Mouse (Mus musculus) skeletal muscle tissue, adult 2 months (tissue): ENCODE data around the gene Gm11127.
A peak's percentile ranks its signal among the peaks of the same experiment; 100 is the strongest.
"Not testable (repeated sequence)": the region's sequence is repeated elsewhere in the genome, so short reads cannot be mapped to it uniquely, and the experiment has no call there.

ENCODE experiments used
- DNase-seq: peaks from one replicate; pipeline ENCODE4 v3.0.0-alpha.2; 2012; ENCODE audit warnings: low read depth, low spot score

Gene Gm11127

DNA sequence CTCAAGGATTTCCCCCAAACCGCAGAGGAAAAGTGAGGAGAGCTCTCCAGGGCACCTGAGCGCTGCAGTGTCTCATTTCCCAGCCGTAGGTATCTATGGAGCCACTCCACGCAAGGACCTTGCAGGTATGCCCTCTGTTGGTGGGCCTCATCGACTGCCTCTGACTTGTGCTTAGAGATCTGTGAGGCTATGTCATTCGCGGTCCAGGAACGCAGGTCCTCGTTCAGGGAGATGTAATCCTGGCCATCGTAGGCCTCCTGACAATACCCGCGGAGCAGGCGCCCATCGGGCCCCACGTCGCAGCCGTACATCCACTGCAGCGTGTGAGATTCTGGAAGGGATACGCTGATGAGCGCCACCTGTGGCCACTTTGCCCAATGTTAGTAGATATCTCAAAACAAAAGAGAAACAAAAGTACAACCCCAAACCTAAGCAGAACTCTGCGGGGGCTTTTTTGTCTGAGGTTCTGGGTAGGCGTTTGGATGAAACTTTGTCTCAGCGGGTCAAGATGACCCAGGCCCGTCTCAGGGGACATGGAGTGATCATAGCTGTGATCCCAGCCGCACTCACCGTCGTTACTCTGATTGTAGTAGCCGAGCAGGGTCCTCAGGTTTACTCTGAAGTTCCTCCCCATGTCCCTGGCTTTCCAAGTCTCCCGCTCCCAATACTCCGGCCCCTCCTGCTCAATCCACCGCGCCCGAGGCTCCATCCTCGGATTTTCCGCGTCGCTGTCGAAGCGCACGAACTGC is 26.4 kb downstream of the Gm11127 start:
- not testable (repeated sequence) for DNase-seq

DNA sequence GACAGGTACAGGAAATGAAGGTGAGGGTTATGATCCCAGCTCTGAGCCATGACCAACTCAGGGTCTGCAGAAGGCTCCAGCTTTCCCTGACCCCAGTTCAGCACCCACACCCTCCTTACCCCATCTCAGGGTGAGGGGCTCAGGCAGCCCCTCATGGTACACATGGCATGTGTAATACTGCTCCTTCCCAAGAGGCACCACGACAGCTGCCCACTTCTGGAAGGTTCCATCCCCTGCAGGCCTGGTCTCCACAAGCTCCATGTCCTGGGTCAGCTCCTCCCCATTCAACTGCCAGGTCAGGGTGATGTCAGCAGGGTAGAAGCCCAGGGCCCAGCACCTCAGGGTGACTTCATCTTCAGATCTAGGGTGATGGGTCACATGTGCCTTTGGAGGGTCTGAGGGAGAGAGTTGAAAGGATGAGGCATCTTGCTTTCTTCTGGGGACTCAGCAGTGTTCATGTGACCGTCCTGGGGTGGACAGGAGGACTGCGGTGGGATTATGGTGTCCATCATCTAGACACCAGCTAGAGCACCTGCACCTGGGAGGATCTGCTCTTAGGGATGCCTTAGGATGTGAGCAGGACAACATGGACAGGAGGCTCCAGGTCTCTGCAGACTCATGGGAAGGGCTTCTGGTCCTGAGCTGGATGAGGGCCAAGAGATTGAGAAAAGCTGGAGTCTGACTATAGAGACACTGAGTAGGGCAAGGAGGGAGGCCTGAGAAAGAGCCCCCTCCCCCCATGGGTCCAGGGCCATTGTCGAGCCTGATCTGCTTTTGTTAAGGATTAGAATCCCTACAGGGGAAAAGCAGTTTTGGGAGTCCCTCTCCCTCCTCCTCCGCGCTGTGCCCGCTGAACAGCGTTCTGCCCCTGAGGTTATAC is 27.2 kb downstream of the Gm11127 start:
- DNase-seq: not testable (repeated sequence)

DNA sequence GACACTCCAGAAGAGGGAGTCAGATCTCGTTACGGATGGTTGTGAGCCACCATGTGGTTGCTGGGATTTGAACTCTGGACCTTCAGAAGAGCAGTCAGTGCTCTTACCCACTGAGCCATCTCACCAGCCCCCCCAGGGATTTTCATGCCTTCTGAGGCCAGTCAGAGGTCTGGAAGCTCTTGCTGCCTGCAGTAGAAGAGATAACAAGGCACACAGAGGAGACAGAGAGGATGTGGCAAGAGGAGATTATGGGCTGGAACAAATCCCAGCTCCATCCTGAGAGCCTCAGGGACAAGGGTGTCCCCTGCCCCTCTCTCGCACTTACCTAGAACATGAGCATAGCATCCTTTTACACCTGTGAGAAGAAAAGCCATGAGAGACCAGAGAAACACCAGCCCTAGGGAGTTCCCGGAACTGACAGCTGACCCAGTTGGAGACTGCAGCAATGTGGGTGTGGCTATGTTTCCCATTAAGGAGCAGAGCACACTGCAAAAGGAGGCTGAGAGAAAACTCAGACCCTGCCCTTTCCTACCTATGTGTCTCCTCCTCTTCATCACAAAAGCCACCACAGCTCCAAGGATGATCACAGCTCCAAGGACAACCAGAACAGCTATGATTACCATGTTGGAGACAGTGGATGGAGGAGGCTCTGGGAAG is 28.0 kb downstream of the Gm11127 start:
- not testable (repeated sequence) for DNase-seq

DNA sequence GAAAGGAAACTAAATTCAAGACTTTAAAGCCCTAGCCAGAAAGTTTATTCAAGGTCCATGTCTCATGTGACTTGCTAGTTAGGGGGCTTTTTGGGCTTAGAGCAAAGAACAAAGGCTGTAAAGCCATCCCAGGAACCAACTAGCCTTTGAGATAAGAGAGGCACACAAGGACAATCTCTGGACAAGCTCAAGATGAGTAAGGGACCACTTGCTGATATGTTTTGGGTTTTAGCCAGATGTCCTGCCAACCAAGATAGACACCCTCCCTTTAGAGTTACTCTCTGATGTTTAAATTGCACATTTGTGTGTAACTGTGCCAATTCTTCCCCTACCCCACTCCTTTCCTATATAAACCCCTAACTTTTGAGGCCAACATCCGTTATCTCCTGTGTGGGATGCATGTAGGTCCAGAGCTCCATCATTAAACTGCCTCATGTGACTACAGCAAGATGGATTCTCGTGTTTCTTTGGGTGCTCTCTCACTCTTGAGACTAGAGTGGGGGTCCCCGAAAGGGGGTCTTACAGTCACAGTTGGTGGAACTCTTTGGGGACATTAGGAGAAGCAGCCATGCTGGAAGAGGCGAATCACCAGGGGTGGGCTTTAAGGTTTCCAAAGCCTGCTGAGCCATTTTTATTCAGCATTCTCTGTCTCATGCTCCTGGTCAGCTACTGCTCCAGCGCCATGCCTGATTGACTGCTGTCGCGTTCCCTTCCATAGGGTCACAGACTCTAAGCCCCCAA is 29.1 kb downstream of the Gm11127 start:
- DNase-seq: no peak

DNA sequence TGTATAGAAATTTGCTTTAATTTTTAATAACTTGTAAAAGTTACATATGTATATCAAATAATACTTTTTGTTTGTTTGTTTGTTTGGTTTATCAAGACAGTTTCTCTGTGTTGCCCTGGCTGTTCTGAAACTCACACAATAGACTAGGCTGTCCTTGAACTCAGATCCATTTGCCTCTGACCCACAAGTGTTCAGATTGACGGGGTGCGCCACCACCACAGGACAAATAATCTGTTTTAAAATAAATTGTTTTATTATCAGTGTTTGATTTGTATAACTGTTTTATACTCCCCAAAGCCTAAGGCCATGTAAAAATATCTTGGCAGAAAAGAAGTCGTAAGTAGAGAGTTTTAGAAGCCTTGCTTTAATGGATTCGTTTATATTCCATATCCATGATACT is 30.5 kb downstream of the Gm11127 start:
- DNase-seq: no peak

DNA sequence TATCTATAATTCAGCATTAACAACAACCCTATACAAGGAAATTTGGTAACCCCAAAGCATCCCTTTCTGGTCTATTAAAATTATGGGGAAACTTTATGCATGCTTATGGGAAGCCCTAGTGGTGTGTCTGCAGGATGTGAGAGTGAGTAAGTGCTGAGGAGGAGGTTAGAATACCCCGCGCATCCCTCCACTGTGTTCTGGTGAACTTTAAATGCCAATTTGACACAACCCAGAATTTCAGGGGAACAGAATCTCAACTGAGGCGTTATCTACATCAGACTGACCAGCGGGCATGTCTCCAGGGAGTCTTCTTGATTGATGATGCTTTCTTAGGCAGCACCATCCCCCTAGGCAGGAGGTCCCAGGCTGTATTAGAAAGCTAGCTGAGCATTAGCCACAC is 32.3 kb downstream of the Gm11127 start:
- no peak for DNase-seq

DNA sequence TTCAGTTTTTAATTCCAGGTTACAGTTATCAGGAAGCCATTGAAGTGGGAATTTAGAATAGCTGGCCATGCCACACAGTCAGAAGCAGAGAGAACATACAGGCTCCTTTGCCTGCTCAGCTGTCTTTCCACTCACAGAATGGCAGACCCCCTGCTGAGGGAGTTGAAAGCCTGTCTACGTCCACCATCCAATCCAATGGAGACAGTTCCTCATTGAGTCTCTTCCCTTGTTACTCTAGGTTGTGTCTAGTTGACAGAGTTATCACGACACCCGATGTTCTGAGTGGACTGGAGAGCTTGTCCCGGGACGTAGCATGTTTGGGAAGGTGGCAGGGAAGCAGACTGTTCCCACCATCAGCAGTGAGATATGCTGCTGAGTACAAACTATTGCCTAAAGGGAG is 33.0 kb downstream of the Gm11127 start:
- DNase-seq: no peak

DNA sequence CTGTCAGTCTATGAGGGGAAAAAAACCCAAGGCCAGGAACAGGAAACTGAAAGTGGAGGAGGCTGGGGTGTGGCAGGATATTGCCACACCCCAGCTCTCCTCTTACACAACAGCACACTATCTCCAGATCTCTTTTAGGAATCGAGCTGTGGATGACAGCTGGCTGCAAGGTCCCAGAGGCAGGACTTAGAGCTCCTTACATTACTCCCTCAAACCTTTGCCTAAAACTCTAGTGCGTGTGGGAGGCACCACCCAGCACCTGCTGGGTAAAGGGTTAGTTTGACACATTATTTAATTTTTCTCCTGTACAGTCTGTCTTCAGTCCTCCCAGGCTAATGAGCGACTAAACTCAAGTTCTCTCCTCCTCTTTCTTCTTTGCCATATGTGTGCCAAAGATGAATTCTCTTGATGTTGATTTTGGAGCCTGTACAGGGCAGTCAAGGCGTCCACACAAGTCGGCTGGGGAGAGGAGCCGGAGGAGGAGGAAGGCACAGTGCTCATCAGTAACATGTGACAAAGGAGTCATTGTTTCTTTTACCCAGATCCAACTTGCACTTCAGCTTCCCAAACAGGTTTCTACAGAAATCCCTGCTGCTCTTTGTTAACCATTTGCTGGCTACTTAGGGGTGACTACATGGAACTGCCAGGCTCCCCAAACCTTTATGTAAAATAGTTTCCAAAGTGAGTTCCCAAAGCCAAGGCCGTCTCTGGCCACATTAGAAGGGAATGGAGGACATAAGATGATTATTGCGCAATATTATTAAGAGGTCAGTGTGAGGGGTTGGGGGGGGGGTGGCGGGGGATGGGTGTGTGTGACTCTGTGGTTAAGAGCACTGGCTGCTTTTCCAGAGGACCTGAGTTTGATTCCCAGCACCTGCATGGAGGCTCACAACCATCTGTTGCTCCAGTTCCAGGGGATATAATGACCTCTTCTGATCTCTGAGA is 34.2 kb downstream of the Gm11127 start:
- peak; percentile 45 for DNase-seq

DNA sequence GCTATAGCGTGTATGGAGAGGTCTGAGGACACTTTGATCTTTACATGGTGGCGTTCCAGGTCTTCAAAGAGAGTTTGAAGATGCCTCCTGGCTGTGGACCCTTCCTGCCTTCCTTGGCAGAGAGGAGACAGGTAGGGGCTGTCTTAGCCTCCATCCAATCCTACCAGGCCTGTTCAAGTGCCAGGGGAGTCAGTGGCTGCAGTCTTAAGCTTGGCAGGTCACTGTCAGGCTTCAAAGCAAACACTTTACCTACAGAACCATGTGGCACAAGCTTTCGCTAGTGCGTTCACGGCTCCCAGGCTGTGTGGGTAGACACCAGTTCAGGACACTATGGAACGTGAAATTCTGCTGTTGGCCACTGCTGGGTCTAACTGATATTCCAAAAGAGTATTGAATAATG is 35.2 kb downstream of the Gm11127 start:
- no peak for DNase-seq

DNA sequence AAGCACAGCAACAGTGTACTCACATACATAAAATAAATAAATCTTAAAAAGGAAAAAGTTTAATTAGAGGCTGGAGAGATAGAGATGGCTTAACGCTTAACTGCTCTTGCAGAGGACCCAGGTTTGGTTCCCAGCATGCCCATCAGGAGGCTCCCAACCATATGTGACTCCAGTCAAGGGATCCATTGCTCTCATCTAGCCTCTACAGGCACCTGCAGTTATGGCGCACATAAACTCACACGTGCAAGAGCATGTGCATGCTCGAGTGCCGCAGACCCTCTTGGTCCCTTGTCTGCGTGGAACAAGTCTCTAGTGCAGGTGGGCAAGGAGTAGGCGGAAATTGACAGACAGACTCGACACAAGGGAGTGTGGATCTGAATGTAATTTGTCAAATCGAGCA is 36.1 kb downstream of the Gm11127 start:
- DNase-seq: no peak

DNA sequence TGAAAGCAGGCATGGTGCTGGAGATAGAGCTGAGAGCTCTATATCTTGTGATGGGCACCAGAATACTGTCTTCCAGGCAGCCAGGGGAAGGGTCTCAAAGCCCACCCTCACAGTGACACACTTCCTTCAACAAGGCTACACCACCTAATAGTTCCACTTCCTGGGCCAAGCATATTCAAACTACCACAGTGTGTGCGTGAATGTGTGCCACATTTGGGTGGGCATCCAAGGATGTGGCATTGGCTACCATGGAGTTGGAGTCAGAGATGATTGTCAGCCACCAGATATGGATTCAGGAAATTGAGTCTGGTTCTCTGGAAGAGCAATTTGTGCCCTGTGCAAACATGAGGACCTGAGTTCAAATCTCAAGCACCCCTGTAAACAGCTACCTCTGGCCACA is 36.9 kb downstream of the Gm11127 start:
- no peak for DNase-seq

DNA sequence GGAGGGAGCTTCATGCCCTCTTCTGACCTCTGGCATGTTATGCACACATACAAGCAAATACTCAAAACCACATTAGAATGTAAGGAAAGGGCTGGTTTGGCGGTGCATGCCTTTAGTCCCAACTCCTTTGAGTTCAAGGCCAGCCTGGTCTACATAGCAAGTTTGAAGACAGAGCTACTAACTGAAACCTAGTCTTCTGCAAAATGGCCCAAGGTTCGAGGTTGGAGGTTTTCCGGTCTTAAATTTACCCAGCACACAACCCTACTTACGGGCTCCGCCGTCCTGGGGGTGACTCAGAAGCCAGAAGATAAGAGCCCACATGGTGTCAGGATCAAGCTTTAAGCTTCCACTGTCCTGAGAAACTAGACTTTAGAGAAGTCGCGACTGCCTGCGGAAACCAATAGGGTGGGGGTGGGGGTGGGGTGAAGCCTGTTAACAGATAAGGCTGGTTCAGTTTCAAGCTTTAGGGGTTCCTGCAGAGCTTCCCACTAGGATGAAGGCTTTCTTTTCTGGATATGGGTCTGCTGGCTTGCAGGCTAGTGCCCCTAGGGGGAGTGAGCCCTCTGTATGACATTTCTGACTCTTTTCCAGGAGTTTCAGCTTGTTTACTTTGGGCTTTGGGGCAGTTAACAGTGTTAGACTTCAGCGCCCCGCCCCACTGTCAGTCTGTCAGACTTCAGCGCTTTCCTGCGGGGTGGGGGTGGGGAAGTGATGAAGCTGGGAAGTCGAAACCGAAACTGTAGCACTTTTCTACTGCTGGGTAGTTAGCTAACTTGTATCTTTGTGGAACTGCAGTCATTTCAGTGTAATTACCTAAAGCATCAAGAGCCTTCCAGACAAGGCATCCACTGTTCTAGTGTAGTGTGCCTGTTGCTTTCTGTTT is 37.7 kb downstream of the Gm11127 start, which contains the start of gene H2-T24:
H2-T24 (minus strand) TSS at position 370 of the 883 bp plus-strand sequence.
- DNase-seq: peak; percentile 64

DNA sequence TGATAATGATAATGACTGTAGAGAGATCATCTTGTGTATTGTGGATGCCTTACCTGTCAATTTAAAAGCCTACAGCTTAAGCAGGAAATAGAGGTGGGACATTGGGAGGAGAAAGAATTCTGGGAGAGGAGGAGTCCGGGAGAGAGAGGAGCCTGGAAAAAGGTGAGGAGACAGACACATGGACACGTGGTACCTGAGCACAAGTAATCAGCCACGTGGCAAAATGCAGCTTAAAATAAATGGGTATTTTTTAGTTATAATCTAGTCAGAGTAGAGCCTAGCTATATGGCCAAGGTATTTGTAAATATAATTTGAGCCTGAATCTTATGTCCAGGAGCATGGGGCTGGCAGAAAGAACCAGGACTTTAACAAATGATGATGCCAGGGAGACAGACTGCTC is 38.7 kb downstream of the Gm11127 start:
- no peak for DNase-seq

DNA sequence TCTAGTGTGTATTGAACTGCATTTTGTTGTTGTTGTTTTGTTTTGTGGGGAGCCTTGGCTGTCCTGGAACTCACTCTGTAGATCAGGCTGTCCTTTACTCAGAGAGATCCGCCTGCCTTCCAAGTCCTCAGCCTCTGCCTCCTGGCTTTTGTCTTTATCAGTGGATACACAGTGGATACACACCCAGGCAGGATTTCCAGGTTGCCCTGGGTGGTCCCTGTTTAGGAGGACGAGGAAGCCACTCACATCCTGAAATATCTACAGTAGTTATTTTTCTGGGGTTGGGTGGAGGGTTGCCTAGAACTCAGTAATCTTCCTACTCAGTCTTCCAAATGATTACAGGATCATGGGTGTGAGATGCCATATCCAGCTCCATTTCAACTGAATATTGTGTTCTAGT is 39.2 kb downstream of the Gm11127 start:
- DNase-seq: no peak

DNA sequence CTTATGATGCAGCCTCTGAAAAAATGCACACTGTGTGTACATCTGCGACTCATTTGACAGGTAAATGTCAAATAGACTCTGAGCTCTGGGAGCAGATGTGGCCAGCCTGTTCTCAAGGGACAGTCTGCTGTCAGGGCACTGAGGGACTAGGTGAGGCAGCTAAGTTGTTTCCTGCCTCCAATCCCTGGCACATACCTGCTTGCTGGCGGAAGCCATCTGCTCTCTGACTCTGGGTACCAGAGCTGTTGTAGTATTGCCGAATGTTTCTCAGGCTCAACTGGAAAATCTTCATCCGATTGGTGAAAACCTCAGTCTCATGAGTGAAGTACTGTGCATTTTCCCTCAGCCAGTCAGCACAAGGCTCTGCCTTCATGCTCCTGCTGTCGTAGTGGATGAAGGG is 41.1 kb downstream of the Gm11127 start:
- no peak for DNase-seq

DNA sequence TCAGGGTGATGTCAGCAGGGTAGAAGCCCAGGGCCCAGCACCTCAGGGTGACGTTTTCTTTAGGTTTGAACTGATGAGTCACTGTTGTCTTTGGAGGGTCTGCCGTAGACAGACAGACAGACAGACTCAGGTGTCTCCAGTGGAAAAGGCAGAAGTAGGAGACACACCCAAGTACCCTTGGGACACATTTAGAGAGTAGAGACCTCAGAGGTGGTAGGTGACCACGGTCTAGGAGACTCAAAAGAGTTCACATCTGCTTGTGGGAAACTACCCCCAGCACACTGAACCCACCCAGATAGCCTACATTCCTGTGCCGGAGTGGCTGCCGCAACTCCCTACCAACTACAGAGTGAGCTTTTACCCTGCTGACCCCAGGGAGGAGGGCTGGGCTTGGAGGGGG is 43.2 kb downstream of the Gm11127 start:
- no peak for DNase-seq
